Mouse (Mus musculus) bone marrow macrophage, adult 2 months (primary cell): ENCODE results near the gene Ubap2l. TPM values are rescaled to one million over a fixed set of nuclear protein-coding genes. Genes with fewer than 3 reads are reported as not detected.

Source experiments
- H3K27ac ChIP-seq: 2 replicates; pipeline ENCODE4 v1.5.1; 2012; ENCODE audit warnings: low read depth, low read length; ENCODE audit not compliant: insufficient read depth
- H3K4me1 ChIP-seq: 2 replicates; pipeline ENCODE4 v1.6.1; 2012; ENCODE audit warnings: low read length; ENCODE audit not compliant: control insufficient read depth, insufficient read depth
- H3K4me3 ChIP-seq: 2 replicates; pipeline ENCODE4 v1.5.1; 2012; ENCODE audit warnings: mild to moderate bottlenecking, low read length, moderate library complexity; ENCODE audit not compliant: insufficient read depth
- CTCF ChIP-seq: IDR thresholded peaks from 2 replicates; pipeline ENCODE4 v1.5.1; 2012; ENCODE audit warnings: low read depth, mild to moderate bottlenecking, low read length, moderate library complexity
- POLR2A ChIP-seq: IDR thresholded peaks from 2 replicates; pipeline ENCODE4 v1.6.1; 2012; ENCODE audit warnings: mild to moderate bottlenecking, low read depth, low read length, borderline replicate concordance
- polyA plus RNA-seq: library from polyadenylated mRNA; stranded (reverse); fragments of >200 nt; gene quantifications from 2 replicates; pipeline ENCODE4 v1.2.4, GENCODE M21; 2012; ENCODE audit not compliant: missing spikeins, insufficient read depth, insufficient read length

Gene Ubap2l
- polyA plus RNA-seq, 1 experiment, result 228 TPM

DNA sequence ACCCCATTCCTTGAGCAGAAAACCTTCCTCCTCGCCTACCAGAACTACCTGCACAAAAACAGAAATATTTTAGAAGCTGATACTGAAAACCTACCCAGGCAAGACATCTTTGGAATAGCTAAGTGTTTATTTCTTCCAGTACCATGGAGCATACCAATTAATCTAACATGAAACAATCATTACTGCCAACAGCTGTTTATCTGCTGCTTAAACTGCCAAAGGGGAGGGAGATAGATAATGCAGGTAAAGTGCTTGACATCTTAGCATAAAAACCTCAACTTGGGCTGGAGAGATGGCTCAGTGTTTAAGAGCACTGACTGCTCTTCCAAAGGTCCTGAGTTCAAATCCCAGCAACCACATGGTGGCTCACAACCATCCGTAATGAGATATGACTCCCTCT, 17.8 kb downstream of the Ubap2l start:
- H3K27ac ChIP-seq, result no peak overlapping the region
- no peak overlapping the region for H3K4me3 ChIP-seq
- TF ChIP-seq POLR2A, result no peak
- H3K4me1 ChIP-seq, result no peaks in the 10 kb centered on the region

DNA sequence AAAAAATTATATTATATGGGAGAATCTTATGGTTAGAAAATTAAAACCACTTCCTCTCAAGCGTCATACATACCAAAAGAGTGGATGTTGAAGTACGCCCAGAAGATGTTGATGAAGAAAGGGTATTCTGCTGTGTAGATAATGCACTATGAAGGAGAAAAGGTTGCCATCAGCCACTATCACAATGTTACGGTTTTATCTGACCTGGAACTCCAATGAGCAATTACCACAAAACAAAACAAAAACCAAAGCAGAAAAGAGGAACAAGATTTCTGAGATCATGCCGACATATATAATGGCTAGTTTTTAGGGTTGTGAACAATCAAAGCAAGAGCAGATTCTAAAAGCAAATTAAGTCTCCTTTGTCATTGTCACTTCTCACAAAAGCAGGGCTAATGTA, 35.8 kb downstream of the Ubap2l start:
- peaks cover 6% of the 10 kb centered on the region; the same call in 1 of the 2 replicates for H3K4me1 ChIP-seq
- no peak overlapping the region for H3K4me3 ChIP-seq
- no peak overlapping the region for H3K27ac ChIP-seq
- no peak for TF ChIP-seq POLR2A
- no peak for TF ChIP-seq CTCF

DNA sequence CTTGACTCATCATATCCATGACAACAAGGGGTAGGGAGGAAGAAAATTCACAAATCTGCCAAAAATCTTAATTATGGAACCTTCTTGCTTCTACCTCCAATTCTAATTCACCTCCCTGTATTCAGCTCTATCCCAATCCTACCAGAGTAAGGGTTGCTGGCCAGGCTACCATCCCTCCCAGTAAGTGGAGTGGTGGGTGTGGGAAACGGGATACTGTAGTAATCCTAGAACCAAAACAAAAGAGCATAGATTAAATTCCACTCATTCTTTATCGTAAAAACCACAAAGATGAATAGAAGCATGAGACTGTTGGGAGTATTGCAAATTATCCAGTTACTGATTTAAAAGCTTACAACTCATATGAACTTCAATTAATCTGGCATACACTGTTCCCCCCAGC, 42.1 kb downstream of the Ubap2l start:
- H3K4me3 ChIP-seq, result no peak overlapping the region
- TF ChIP-seq CTCF (no peak), POLR2A (no peak)
- peaks cover 8% of the 10 kb centered on the region for H3K4me1 ChIP-seq
- no peak overlapping the region for H3K27ac ChIP-seq

DNA sequence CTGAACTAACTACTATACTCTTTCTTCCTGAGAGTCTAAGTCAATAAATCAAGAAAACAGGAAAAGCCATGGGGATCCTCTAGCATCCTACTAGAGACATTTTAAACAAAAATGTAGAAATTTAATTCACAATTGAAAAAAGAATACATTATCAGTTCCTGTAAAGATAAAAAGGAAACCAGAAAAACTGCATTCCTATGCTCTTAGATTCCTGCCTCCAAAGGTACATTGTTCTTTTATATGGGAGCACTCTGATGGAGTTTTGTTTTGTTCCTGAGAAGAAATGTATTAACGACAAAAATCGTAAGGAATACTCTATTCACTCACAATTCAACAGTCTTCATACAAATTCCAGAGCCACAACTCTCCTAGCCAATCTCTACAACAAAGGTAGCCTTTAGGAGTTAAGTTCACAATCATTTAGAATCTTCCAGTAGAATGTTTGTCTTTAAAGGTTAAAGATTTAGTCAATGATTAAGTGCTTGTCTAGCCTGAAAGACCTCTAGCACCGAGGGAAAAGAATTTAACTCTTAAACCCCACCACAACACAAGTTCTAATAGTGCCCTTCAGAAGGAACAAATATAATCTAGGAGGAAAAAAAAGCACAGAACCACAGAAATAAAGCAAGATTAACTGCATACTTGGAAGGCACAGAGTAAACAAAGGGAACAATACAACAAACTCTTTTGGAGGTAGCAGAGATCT, 48.2 kb downstream of the Ubap2l start:
- H3K4me3 ChIP-seq, result no peak overlapping the region
- H3K4me1 ChIP-seq, result peaks cover 26% of the 10 kb centered on the region
- TF ChIP-seq POLR2A, result no peak
- TF ChIP-seq CTCF, result no peak
- no peak overlapping the region for H3K27ac ChIP-seq

DNA sequence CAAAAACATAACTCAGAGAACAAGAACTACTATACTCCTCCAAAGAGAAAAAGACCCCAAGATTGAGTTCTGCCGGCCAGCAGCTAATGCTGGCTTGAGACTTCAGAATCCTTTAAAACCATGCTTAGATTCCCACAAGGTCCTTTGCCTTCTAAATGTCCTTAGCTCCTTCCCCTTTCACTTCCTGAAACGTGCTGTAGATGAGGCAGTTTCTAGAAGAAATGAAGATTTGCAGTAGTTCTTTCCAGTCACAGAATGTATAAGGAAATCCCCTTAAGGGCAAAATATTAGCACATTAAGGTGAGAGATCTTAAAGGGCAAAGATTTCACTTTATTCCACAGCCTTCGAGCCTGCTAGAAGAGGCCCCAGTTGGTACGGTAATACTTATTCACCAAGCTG, 52.6 kb downstream of the Ubap2l start:
- peak overlapping the region; percentile 78 for H3K27ac ChIP-seq
- H3K4me1 ChIP-seq, result peaks cover 22% of the 10 kb centered on the region
- no peak for TF ChIP-seq POLR2A
- no peak for TF ChIP-seq CTCF
- H3K4me3 ChIP-seq, result no peak overlapping the region

DNA sequence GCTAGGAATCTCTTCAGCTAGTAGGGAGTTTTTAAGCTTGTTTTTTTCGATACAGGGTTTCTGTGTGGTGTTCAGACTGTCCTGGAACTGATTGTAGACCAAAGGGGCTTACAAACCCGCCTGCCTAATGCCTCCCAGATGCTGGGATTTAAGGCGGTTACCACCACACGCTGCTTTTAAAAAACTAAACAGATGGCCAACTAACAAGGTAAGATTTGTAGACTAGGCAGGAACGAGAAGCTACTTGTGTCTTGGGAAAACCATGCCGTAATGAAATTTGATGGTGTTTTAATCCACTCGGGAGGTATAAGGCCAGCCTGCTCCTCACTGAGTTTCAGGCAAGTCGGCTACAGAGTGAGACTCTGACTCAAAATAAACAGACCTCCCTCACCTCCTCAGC, 53.3 kb downstream of the Ubap2l start:
- Histone ChIP-seq H3K4me3 (peak overlapping the region; percentile 77), H3K27ac (peak overlapping the region; percentile 78), H3K4me1 (peaks cover 22% of the 10 kb centered on the region)
- TF ChIP-seq POLR2A, result no peak
- no peak for TF ChIP-seq CTCF

DNA sequence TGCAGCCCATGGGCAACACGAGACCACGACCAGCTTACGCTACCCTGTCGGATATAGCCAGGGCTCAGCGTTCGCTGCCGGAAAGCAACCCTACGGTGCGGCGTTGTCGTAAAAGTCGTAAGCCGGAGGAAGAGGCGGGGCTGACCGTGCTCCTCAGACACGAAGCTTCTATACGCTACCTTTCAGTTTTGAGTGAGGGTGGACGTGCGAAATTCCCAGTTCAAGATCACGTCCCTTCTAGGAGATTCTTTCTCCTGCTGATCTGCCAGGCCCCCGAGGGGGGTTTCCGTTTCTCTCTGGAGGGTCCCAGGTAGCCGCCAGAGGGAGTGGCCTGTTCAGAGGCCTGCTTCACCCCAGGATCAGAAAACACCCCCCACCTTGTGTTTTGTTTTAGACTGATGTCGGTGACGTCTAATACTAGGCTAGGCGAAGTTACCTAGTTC, 53.8 kb downstream of the Ubap2l start, which contains the start of gene Hax1:
Gene Hax1 (minus strand): TSS at position 169 of the 443 bp plus-strand sequence.
- Histone ChIP-seq H3K27ac (peak within 1 kb of the TSS; percentile 78), H3K4me3 (peak within 1 kb of the TSS; percentile 77), H3K4me1 (peaks cover 22% of the 10 kb centered on the region)
- no peak for TF ChIP-seq POLR2A
- TF ChIP-seq CTCF, result no peak

DNA sequence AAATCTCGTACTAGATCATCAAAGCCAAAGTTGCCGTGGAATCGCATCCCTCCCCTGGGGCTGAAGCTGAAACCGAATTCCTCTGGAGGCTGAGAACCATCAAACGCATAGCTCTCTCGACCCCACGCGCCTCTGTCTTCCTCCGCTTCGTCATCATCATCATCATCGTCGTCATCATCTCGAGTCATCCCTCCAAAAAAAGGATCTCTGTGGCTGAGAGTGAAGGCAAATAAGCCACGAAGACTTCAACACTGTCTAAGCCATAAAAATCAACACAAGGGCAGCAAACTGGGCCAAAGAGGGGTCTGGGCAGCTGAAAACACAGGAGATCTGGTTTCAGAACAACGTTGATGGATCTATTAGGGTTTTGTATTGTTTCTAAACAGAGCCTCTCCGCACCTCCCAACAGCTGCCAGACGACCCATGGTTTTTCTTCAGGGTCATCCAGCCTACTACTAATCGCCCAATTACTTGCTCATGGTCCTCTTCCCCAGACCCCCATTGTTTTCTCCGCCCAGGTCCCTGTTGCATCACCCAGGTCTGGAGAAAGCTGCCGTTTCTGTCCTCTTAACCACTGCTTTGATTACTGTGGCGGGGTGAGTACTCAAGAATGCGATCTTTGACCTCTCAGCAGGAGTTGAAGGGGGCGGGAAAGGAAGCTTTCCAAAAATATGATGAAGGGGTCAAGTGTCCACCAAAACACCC, 54.5 kb downstream of the Ubap2l start:
- Histone ChIP-seq H3K4me3 (peak overlapping the region; percentile 77), H3K27ac (peak overlapping the region; percentile 56), H3K4me1 (peaks cover 22% of the 10 kb centered on the region)
- TF ChIP-seq POLR2A (no peak), CTCF (no peak)

DNA sequence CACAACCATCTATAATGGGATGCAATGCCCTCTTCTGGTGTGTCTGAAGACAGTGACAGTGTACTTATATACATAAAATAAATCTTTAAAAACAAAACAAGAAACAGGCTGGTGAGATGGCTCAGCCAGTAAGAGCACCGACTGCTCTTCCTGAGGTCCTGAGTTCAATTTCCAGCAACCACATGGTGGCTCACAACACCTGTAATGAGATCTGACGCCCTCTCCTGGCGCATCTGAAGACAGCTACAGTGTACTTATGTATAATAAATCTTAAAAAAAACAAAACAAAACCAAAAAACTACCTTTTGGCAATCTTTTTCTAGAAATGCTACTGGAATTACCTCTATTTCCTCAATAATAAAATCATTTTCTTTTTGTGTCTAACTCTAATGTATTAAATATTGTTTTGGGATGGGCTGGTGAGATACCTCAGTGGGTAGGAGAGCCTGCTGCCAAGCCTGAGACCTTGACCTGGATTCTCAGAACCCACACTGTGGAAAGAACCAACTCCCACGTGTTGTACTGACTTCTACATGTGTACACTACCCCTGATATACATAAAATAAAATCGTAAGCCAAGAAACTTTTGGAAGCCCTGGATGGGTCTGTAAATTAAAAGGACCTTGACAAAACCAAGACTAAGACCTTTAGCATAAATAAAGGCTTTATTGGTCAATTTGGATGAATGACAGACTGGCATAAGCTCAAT, 57.5 kb downstream of the Ubap2l start:
- TF ChIP-seq POLR2A (no peak), CTCF (no peak)
- Histone ChIP-seq H3K27ac (no peak overlapping the region), H3K4me3 (no peak overlapping the region), H3K4me1 (peaks cover 8% of the 10 kb centered on the region)

DNA sequence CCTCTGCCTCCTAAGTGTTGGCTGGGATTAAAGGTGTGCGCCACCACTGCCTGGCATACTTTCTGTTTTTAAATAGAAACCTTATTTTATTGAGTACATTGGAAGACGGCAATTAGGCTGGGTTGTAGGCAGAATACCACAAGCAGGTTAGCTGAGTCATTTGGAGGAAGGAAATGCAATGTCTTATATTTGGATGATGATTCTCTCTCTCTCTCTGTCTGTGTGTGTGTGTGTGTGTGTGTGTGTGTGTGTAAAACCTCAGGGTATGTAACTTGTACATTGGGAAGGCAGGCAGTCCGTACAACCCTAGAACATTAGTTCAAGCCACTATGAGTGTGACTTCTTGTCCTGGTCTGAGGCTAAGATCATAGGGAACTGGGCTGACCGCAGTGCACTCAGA, 64.6 kb downstream of the Ubap2l start:
- H3K27ac ChIP-seq, result peak overlapping the region; percentile 57
- TF ChIP-seq CTCF (no peak), POLR2A (no peak)
- H3K4me3 ChIP-seq, result no peak overlapping the region
- peaks cover 18% of the 10 kb centered on the region for H3K4me1 ChIP-seq
